In the genomic region with DNA sequence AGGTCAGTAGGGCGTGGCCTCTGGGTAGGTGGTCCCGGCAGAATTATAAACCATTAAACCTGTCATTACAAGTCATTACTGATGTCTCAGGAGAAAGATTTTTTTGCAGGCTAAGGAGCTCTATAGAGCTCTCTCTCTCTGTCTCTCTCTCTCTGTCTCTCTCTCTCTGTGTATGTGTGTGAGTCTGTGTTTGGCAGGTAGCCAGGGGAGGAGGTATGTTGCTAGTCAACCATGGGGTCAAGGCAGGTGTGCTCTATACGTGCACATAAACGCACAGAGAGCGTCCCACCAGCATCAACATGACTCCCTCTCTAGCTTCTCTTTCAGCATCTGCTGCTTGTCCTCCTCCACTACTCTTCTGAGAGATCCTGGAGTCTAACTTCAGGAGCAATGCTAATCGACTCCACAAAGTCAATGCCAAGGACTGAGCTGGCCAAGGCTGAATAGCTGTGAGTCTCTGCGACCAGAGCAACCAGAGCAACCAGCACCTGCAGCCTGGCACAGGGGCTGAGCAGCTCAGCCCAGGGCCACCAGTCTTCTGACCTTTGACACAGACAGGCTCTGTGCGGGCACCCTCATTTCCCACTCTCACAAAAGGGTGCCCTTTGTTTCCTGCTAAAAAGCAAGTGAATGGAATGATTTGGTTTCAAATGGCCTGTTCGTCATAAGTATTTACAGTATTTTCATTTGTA, we compare ENCODE assay signal across 9 mouse cellular contexts. TPM values are rescaled to one million over a fixed set of nuclear protein-coding genes. Genes with fewer than 3 reads are reported as not detected.
DNase-seq lines count a peak whose midpoint lies in the region; ATAC-seq lines count a peak whose summit lies in the region.
"Had no signal": no experiment of that assay in that cellular context is flagged by ENCODE, and none has a peak within 500 bp of the region (broad histone marks: within the 10 kb centered on the region; RNA-seq: fewer than 3 reads in every experiment).

No protein-coding gene starts in this region.

- 79% methylated on average over 9 of the region's 9 CpGs for WGBS in heart, embryonic 10.5 days
- 52% methylated on average over 9 of the region's 9 CpGs for WGBS in lung, embryonic 15.5 days
- 55% methylated on average over 9 of the region's 9 CpGs for WGBS in kidney, embryonic 14.5 days
- WGBS in stomach, embryonic 15.5 days: 50% methylated on average over 9 of the region's 9 CpGs

- peak; percentile 62 for DNase-seq in heart, embryonic 10.5 days (ENCODE audit: low spot score)
- no peak for DNase-seq in heart, adult 8-10 months (ENCODE audit: low spot score)
- DNase-seq in lung, postnatal 4 days: no peak
- DNase-seq in thymus, postnatal 14 days: no peak
- DNase-seq in Muller cell, postnatal 12 days (ENCODE audit: inconsistent ontology term): no peak

- H3K4me2 ChIP-seq in lung, embryonic 15.5 days: no peak overlapping the region
- H3K4me2 ChIP-seq in kidney, embryonic 14.5 days (replicated peaks; ENCODE audit: low read depth, low read length): no peak overlapping the region
- no peak overlapping the region for H3K4me2 ChIP-seq in stomach, embryonic 15.5 days

- no peak overlapping the region for H3K4me3 ChIP-seq in heart, embryonic 10.5 days
- H3K4me3 ChIP-seq in lung, embryonic 15.5 days: no peak overlapping the region
- no peak overlapping the region for H3K4me3 ChIP-seq in kidney, embryonic 14.5 days (ENCODE audit: low read length)
- H3K4me3 ChIP-seq in stomach, embryonic 15.5 days (replicated peaks): no peak overlapping the region

- H3K9ac ChIP-seq in lung, embryonic 15.5 days: no peak overlapping the region
- no peak overlapping the region for H3K9ac ChIP-seq in kidney, embryonic 14.5 days (ENCODE audit: low read depth, low read length)
- no peak overlapping the region for H3K9ac ChIP-seq in stomach, embryonic 15.5 days

- peaks cover 8% of the 10 kb centered on the region; the same call in 1 of the 2 replicates for H3K36me3 ChIP-seq in heart, embryonic 10.5 days
- no peaks in the 10 kb centered on the region for H3K36me3 ChIP-seq in lung, embryonic 15.5 days
- no peaks in the 10 kb centered on the region for H3K36me3 ChIP-seq in kidney, embryonic 14.5 days (ENCODE audit: control insufficient read depth, insufficient read depth, low read length)
- no peaks in the 10 kb centered on the region for H3K36me3 ChIP-seq in stomach, embryonic 15.5 days

- H3K4me1 ChIP-seq in heart, embryonic 10.5 days: peaks cover 62% of the 10 kb centered on the region
- H3K4me1 ChIP-seq in lung, embryonic 15.5 days: peaks cover 37% of the 10 kb centered on the region
- peaks cover 39% of the 10 kb centered on the region for H3K4me1 ChIP-seq in kidney, embryonic 14.5 days (ENCODE audit: control insufficient read depth, insufficient read depth, low read length)
- peaks cover 52% of the 10 kb centered on the region for H3K4me1 ChIP-seq in stomach, embryonic 15.5 days

- peak overlapping the region; percentile 87 for H3K27ac ChIP-seq in heart, embryonic 10.5 days
- peak overlapping the region; percentile 63 for H3K27ac ChIP-seq in lung, embryonic 15.5 days
- H3K27ac ChIP-seq in kidney, embryonic 14.5 days (ENCODE audit: low read depth, low read length): peak overlapping the region; percentile 60; the same call in 1 of the 2 replicates
- H3K27ac ChIP-seq in stomach, embryonic 15.5 days: 0 out of 2 replicates have a peak overlapping the region, but pooled peaks have one; percentile 80

- no peaks in the 10 kb centered on the region for H3K9me3 ChIP-seq in heart, embryonic 10.5 days
- H3K9me3 ChIP-seq in lung, embryonic 15.5 days: no peaks in the 10 kb centered on the region
- H3K9me3 ChIP-seq in kidney, embryonic 14.5 days (ENCODE audit: control insufficient read depth, low read length): no peaks in the 10 kb centered on the region
- no peaks in the 10 kb centered on the region for H3K9me3 ChIP-seq in stomach, embryonic 15.5 days

- no peak for ATAC-seq in lung, embryonic 15.5 days (ENCODE audit: borderline replicate concordance, extremely low read depth, low FRiP score, low TSS enrichment)
- no peak for ATAC-seq in kidney, embryonic 14.5 days (ENCODE audit: low FRiP score, low TSS enrichment)
- no peak for ATAC-seq in stomach, embryonic 15.5 days (ENCODE audit: insufficient read depth, low FRiP score, low read depth)
- ATAC-seq: CD4-positive, CD25-positive, alpha-beta regulatory T cell, adult 4 months had no signal

- H3K27me3 ChIP-seq in heart, embryonic 10.5 days (ENCODE audit: insufficient read depth, poor library complexity, severe bottlenecking): no peaks in the 10 kb centered on the region
- H3K27me3 ChIP-seq in lung, embryonic 15.5 days: no peaks in the 10 kb centered on the region
- no peaks in the 10 kb centered on the region for H3K27me3 ChIP-seq in kidney, embryonic 14.5 days (ENCODE audit: control insufficient read depth, insufficient read depth, low read length)
- H3K27me3 ChIP-seq in stomach, embryonic 15.5 days (replicated peaks): no peaks in the 10 kb centered on the region

RNA-seq across cellular contexts. Expression of gene Atp2a2, which starts 28.0 kb away (rescaled TPM):
- polyA plus RNA-seq in heart, embryonic 10.5 days (2016; fragmentation: Nextera tagmentation; extraction: Ambion mirVana): 205 and 235 TPM in 2 replicates
- over 10,000 TPM; 11,934 to 13,904 (median 12,774) TPM for total RNA-seq in heart, adult 8-10 months (2022)
- polyA plus RNA-seq in lung, embryonic 15.5 days (2015; fragmentation: Nextera tagmentation; extraction: Ambion mirVana): 31.3 and 37.3 TPM in 2 replicates
- 30.3 and 53.2 TPM in 2 replicates for polyA plus RNA-seq in kidney, embryonic 14.5 days (2014; fragmentation: Nextera tagmentation; extraction: Ambion mirVana)
- 33.5 and 35.7 TPM in 2 replicates for polyA plus RNA-seq in stomach, embryonic 15.5 days (2015; fragmentation: Nextera tagmentation; extraction: Ambion mirVana)
